Mouse (Mus musculus) layer of hippocampus, adult 2 months (tissue): ENCODE data around the gene 9130409I23Rik. TPM values are rescaled to one million over a fixed set of nuclear protein-coding genes. Genes with fewer than 3 reads are reported as not detected.

Experiments
- DNase-seq, 2 experiments: peaks; one replicate each; pipeline ENCODE4 v3.0.0; 2022; ENCODE audit warnings: low spot score in 2 of 2
- H3K27ac ChIP-seq: fragments of 200-600 bp; 2 replicates; pipeline ENCODE4 v1.8.1; 2022
- H3K4me3 ChIP-seq: fragments of 200-600 bp; 2 replicates; pipeline ENCODE4 v1.8.1; 2022; ENCODE audit warnings: mild to moderate bottlenecking
- CTCF ChIP-seq: fragments of 200-600 bp; conservative IDR thresholded peaks from 2 replicates; pipeline ENCODE4 v1.8.1; 2022; ENCODE audit warnings: antibody characterized with exemption, mild to moderate bottlenecking, moderate library complexity
- total RNA-seq, 2 experiments: library from RNA; stranded (reverse); gene quantifications; 2 replicates each; pipeline ENCODE4 v1.2.3; 2021

Gene 9130409I23Rik
- total RNA-seq, 2 experiments from 2014 or later: 0.17 TPM; not detected in 1

GRCm38 (mm10) chr1:181049328-181049842 lies 1.7 kb upstream of the 9130409I23Rik start:
- no peak for DNase-seq
- Histone ChIP-seq H3K27ac (no peak overlapping the region), H3K4me3 (no peak overlapping the region)
- peak; percentile 70 for TF ChIP-seq CTCF

DNA sequence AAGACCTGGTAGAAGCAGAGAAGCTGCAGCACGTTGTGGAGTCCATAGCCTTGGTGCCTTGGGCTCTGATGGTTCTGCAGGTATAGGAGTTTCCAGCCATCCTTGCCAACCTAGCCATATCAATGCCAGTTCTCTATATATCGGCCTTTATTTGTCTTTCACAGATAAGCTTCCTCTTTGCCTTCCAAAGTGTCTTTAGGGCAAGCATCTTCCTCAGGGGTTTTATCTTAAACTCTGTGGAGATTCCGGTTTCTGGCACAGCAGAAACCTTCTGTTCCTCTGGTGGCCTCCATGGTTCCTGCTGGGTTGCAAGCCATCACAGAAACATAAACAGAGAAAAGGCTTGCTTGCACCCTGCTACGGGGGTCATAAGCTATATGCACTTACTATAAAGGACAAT lies 1.9 kb downstream of the 9130409I23Rik start:
- no peak overlapping the region for H3K4me3 ChIP-seq
- DNase-seq: no peak
- H3K27ac ChIP-seq: no peak overlapping the region
- no peak for TF ChIP-seq CTCF

DNA sequence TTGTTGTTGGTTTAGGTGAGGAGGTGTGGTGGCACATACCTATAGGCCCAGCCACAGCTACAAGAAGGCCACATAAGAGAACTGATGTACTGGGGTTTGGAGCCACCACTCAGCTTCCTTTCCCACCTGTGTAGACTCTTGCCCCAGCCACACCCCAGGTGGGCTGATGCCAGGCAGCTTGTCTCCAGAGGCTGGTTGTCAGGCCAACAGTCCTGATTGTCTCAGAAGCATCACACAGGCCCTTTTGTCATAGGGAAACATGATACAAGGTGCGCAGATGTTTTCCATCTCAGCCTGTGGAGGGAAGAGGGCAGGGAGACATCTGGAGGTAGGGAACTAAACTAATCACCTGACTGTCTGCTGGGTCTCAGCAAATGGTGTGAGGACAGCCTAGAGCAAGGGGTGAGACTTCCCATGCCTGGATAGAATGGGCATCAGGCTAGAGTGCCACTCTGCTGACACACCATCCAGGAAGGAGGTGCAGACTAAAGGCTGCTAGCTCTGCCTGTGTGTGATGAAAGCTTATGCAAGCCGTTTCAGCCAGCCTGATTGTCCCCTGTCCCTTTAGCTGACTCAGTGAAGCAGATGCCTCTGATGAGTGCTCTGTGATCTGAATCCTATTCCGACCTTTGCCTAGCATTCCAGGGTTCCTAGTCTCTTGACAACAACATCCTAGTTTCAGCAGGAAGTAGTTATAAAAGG lies 10.9 kb downstream of the 9130409I23Rik start:
- no peak for DNase-seq
- Histone ChIP-seq H3K27ac (no peak overlapping the region), H3K4me3 (no peak overlapping the region)
- TF ChIP-seq CTCF: no peak

DNA sequence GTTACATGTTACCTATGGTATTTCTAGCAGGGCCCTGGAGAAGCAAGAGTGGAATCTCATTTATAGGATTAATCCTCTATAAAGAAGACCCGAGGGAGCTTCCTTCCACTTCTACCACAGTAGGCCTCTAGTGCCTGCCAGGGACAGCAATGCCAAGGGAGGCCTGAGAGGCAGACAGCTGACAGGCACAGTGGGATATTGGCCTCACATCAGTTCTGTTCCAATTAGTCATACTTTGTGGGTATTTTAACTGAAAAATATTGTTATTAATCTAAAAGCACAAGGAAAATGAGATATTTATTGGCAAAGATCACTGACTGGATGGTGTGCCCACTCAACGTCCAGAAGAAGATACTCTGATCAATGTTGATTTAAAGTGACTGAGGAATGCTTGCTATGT lies 13.0 kb downstream of the 9130409I23Rik start:
- TF ChIP-seq CTCF: no peak
- H3K4me3 ChIP-seq: no peak overlapping the region
- no peak for DNase-seq
- no peak overlapping the region for H3K27ac ChIP-seq

GRCm38 (mm10) chr1:181064648-181065047 lies 13.6 kb downstream of the 9130409I23Rik start:
- DNase-seq: no peak
- Histone ChIP-seq H3K27ac (no peak overlapping the region), H3K4me3 (no peak overlapping the region)
- TF ChIP-seq CTCF: no peak

DNA sequence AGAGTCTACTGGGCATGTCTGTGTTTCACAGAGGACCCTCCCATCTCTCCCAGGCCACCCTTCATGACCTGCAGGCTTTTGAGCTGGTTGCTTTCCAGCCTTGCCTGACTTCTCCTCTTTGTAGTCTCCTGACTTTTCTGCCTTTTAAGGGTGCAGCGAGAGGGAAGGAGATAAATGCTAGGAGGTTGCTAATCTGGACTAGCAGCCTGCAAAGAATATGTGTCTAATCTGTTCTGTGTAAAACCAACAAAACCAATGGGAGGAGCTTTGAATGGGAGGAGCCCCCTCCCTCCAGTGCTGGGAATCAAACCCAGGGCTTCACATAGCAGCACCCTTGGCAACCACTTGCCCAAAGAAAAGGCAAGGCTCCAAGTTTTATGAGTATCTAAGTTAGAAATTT lies 17.3 kb downstream of the 9130409I23Rik start:
- no peak for TF ChIP-seq CTCF
- DNase-seq: no peak
- Histone ChIP-seq H3K27ac (no peak overlapping the region), H3K4me3 (no peak overlapping the region)

DNA sequence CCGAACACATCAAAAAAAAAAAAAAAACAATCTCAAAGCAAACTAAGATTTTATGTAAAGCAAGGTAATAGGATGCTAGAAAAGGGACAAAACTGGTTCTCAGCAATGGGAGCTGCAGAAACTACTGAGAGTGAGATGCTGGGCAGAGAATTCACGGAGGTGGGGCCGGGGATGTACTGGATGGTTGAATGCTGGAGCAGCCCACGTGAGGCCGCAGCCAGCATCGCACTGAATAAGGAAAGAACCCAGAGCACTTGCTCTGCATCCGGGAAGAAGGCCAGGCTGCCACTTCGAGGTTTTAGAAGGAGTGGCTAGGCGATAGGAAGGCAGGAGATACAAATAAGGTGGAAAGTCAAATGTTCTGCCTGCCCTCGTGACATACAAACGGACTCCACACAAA lies 18.6 kb downstream of the 9130409I23Rik start:
- Histone ChIP-seq H3K27ac (no peak overlapping the region), H3K4me3 (no peak overlapping the region)
- DNase-seq: peak in 1 of 2 experiments; percentile 3
- TF ChIP-seq CTCF: no peak

- no peak; the same call in 1 of the 2 replicates for TF ChIP-seq CTCF
- Histone ChIP-seq H3K4me3 (no peak overlapping the region), H3K27ac (no peak overlapping the region)
- no peak for DNase-seq
Measured at GRCm38 (mm10) chr1:181073075-181073474, 22.0 kb downstream of the 9130409I23Rik start.

DNA sequence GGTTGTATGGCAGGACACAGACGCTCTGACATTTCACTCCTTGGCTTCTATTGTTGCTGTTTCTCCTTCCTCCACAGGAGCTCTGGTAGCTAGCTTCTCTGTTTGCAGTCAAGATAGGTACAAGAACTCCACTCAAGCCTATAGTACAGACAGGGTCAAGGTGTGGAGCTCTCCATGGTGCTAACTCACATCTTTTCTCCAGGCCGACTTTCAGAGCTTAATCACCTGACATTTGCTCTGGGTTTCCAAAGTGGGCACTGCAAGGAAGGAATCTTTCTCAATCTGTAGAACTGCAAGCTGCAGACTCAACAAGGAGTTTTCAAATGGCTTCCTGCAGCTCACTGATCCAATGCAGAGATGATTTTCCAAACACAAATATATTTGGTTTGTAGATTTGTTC lies 33.0 kb downstream of the 9130409I23Rik start:
- Histone ChIP-seq H3K27ac (no peak overlapping the region), H3K4me3 (no peak overlapping the region)
- no peak for DNase-seq
- no peak for TF ChIP-seq CTCF

DNA sequence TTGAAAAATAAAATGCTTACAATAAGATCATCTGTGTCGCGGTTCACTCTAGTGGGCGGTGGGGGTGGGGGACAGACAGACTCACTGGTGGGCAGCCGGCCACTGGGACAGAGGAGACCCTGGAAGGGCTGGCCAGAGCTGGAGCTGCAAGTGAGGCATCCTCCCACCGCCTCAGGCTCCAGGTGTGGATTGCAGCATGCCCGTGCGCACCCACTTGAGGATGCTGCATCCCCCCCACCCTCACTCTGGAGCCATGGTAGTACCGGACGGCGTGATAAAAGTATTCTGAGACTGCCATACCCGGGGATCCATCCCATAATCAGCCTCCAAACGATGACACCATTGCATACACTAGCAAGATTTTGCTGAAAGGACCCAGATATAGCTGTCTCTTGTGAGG lies 39.0 kb downstream of the 9130409I23Rik start:
- no peak for DNase-seq
- no peak for TF ChIP-seq CTCF

More for the DNA sequence above, 39.0 kb downstream of the 9130409I23Rik start:
- no peak overlapping the region for H3K27ac ChIP-seq
- H3K4me3 ChIP-seq: no peak overlapping the region

Other genes starting within 250 kb of the 9130409I23Rik start
- gene H3f3a, start 237.3 kb upstream of the 9130409I23Rik start, total RNA-seq: 100 to 1,000 TPM; 319 to 351 TPM
- gene Sde2, start 200.1 kb upstream of the 9130409I23Rik start, total RNA-seq: 10 to 100 TPM; 22.9 TPM
- gene Lefty2, start 158.1 kb upstream of the 9130409I23Rik start, total RNA-seq: 1 to 10 TPM; 1.4 to 2.0 TPM
- gene Pycr2, start 146.9 kb upstream of the 9130409I23Rik start, total RNA-seq: 10 to 100 TPM; 42.9 to 44.9 TPM
- 10 to 100 TPM; 11.4 to 12.9 TPM for gene Lefty1, start 116.2 kb upstream of the 9130409I23Rik start, total RNA-seq
- 10 to 100 TPM; 20.4 to 23.8 TPM for gene Tmem63a, start 108.9 kb upstream of the 9130409I23Rik start, total RNA-seq
- 10 to 100 TPM; 30.2 to 30.3 TPM for gene Ephx1, start 30.3 kb upstream of the 9130409I23Rik start, total RNA-seq
- gene Nvl, start 93.0 kb downstream of the 9130409I23Rik start, total RNA-seq: 10 to 100 TPM; 34.4 to 34.7 TPM
- gene Cnih4, start 93.5 kb downstream of the 9130409I23Rik start, total RNA-seq: 10 to 100 TPM; 23.3 to 27.7 TPM
- 100 to 1,000 TPM; 104 to 117 TPM for gene Wdr26, start 160.8 kb downstream of the 9130409I23Rik start, total RNA-seq